Mouse (Mus musculus) kidney, adult 2 months (tissue): ENCODE measurements around the gene Tnnt2.

ENCODE experiments used
- CTCF ChIP-seq: fragments of 200-500 bp; conservative IDR thresholded peaks from 2 replicates; pipeline ENCODE4 v1.5.1; 2011; ENCODE audit warnings: low read depth, mild to moderate bottlenecking, control low read depth, low read length, moderate library complexity, mixed read lengths; ENCODE audit not compliant: insufficient read depth, insufficient read length
- POLR2A ChIP-seq: fragments of 200-500 bp; IDR thresholded peaks from one replicate; pipeline ENCODE4 v1.6.1; 2011; ENCODE audit warnings: low read depth, low read length, control low read depth

GRCm38 (mm10) chr1:135812205-135812604, 23.9 kb upstream of the Tnnt2 start:
- TF ChIP-seq POLR2A (no peak), CTCF (no peak)
